Mouse (Mus musculus): ENCODE measurements at regions not wholly inside any gene's neighbourhood (a gene's known extent, or its start where the extent isn't known, plus 50 kb on each side); places are given as distances from the start of the nearest gene placed in this dataset.

DNA sequence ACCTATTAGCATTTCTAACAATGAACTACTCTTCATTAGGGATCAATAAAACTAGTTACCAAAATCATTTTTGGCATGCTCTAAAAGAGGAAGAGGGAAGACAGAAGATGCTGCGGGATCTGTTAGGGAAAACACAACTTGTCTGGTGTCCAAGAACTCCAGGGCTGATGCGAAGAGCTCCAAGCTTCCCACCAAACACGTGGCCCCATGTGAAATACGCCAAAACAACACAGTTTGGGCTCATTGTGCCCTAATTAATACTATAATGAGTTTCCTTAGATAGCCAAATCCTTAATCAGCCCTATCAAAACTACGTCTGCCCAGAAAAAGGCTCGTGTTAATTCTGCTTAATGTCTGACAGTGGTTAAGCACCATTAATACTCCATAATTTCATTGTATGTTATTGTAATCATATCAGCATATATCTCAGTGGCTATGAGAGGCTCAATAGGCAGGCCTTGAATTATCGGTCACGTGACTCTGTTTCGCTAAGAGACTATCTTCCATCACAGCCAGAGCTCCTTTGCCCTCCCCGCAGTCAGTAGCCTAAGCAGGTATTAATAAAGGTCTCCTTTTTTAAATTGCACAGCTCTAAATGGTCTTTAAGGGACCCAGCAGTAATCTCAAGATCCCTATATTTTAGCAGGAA lies 223.6 kb upstream of the Pou3f3 start:
- no peaks in the 10 kb centered on the region for H3K9me3 ChIP-seq (replicated peaks; ENCODE audit: insufficient read depth, low read length)
- H3K4me3 ChIP-seq (ENCODE audit: control insufficient read depth in 1 of 2, insufficient read depth in 1 of 2, low read depth in 2 of 2, low read length in 2 of 2) = no peak overlapping the region
- H3K27ac ChIP-seq (ENCODE audit: control insufficient read depth, low read depth, low read length) = no peak overlapping the region
- H3K4me1 ChIP-seq (ENCODE audit: control insufficient read depth in 1 of 2, insufficient read depth in 2 of 2, low read length in 2 of 2) = no peaks in the 10 kb centered on the region
- DNase-seq (ENCODE audit: low read depth, low spot score) = no peak
- no peak overlapping the region for H3K9ac ChIP-seq (ENCODE audit: control insufficient read depth, low read depth, low read length, poor library complexity, severe bottlenecking)
- H3K79me2 ChIP-seq (ENCODE audit: control insufficient read depth, insufficient read depth, low read length, poor library complexity) = no peaks in the 10 kb centered on the region
- TF ChIP-seq MYC (IDR thresholded peaks at IDR 0.05; ENCODE audit: low read depth, low read length) = no peak
- TF ChIP-seq ETS1 (IDR thresholded peaks at IDR 0.05; ENCODE audit: low read depth, low read length) = no peak
- no peak for TF ChIP-seq SMC3 (IDR thresholded peaks at IDR 0.05; ENCODE audit: low read depth, low read length)
- no peak for TF ChIP-seq ELF1 (IDR thresholded peaks at IDR 0.05; ENCODE audit: low read depth, low read length)
- TF ChIP-seq MEF2A (IDR thresholded peaks at IDR 0.05; ENCODE audit: extremely low read depth, insufficient replicate concordance, low read depth, low read length, poor library complexity, severe bottlenecking) = no peak
- no peak for TF ChIP-seq ZKSCAN1 (IDR thresholded peaks at IDR 0.05; ENCODE audit: low read depth, low read length)
- TF ChIP-seq EP300 (IDR thresholded peaks at IDR 0.05; ENCODE audit: low read depth in 1 of 2, low read length in 2 of 2) = no peak
- no peak for TF ChIP-seq USF1 (IDR thresholded peaks at IDR 0.05; ENCODE audit: low read depth, low read length)
- no peak for TF ChIP-seq UBTF (IDR thresholded peaks at IDR 0.05; ENCODE audit: borderline replicate concordance, insufficient read depth, low read depth, low read length)
- TF ChIP-seq KAT2A (conservative IDR thresholded peaks at IDR 0.05; ENCODE audit: low read depth, low read length) = no peak
- TF ChIP-seq TBP (IDR thresholded peaks at IDR 0.05; ENCODE audit: low read depth, low read length) = no peak
- no peak for TF ChIP-seq JUND (IDR thresholded peaks at IDR 0.05; ENCODE audit: low read depth, low read length)
- no peak for TF ChIP-seq RCOR1 (IDR thresholded peaks at IDR 0.05; ENCODE audit: low read depth, low read length)
- no peaks in the 10 kb centered on the region for H3K36me3 ChIP-seq (ENCODE audit: control insufficient read depth in 1 of 2, insufficient read depth in 2 of 2, low read length in 2 of 2)
- H3K27me3 ChIP-seq (ENCODE audit: control insufficient read depth in 1 of 2, insufficient read depth in 2 of 2, low read length in 2 of 2) = no peaks in the 10 kb centered on the region

DNA sequence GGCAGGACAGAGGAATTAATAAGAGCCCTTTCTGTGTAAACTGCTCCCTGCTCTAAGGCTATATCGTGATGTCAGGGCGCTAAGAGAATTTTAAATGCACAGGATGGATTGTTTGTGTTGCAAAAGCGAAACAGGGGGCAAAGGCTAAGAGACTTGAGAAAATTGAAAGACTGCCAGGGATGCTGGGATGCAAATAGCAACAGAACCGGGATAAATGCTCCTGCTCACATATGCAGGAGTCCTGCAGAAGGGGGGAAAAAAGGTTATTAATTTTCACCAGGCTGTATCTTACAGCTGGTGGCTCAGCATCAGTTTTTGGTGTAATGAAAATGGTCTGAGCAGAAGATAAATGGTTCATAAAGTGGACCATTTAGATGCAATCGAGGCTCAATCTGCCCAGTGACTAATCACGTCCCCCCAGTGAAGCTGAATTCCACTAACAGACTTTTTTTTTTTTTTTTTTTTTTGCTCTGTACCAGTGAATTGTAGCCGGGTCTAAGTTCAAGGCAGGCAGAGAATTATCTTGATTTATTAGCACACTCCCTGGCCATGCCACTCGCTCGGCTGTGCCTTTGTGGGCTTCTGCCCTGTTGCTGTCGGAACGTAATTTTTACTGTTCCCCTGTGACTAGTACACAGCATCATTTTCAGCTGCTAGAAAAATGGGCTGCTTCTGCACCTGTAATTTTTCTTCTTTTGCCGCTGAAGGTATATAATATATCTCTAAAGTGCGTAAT lies 222.9 kb upstream of the Pou3f3 start:
- H3K4me3 ChIP-seq (ENCODE audit: control insufficient read depth in 1 of 2, insufficient read depth in 1 of 2, low read depth in 2 of 2, low read length in 2 of 2) = no peak overlapping the region

More for the DNA sequence above, 222.9 kb upstream of the Pou3f3 start:
- H3K4me1 ChIP-seq (ENCODE audit: control insufficient read depth in 1 of 2, insufficient read depth in 2 of 2, low read length in 2 of 2) = no peaks in the 10 kb centered on the region
- H3K27ac ChIP-seq (ENCODE audit: control insufficient read depth, low read depth, low read length) = no peak overlapping the region
- H3K36me3 ChIP-seq (ENCODE audit: control insufficient read depth in 1 of 2, insufficient read depth in 2 of 2, low read length in 2 of 2) = no peaks in the 10 kb centered on the region
- no peak for TF ChIP-seq SMC3 (IDR thresholded peaks at IDR 0.05; ENCODE audit: low read depth, low read length)
- no peak for TF ChIP-seq CHD2 (IDR thresholded peaks at IDR 0.05; ENCODE audit: low read length)
- no peaks in the 10 kb centered on the region for H3K79me2 ChIP-seq (ENCODE audit: control insufficient read depth, insufficient read depth, low read length, poor library complexity)
- H3K9me3 ChIP-seq (replicated peaks; ENCODE audit: insufficient read depth, low read length) = no peaks in the 10 kb centered on the region
- no peak overlapping the region for H3K9ac ChIP-seq (ENCODE audit: control insufficient read depth, low read depth, low read length, poor library complexity, severe bottlenecking)
- no peaks in the 10 kb centered on the region for H3K27me3 ChIP-seq (ENCODE audit: control insufficient read depth in 1 of 2, insufficient read depth in 2 of 2, low read length in 2 of 2)
- DNase-seq (ENCODE audit: low read depth, low spot score) = no peak

All from MEL (cell line).